Mouse (Mus musculus) stomach, embryonic 15.5 days (tissue): Measurements from ENCODE around the gene Pi4k2a. TPM values are rescaled to one million over a fixed set of nuclear protein-coding genes. Genes with fewer than 3 reads are reported as not detected.

Source experiments
- ATAC-seq: fragments of 200-750 bp; cut with Nextera tagmentation; 2 replicates; pipeline ENCODE4 v1.8.0; 2017; ENCODE audit warnings: low read depth, moderate number of reproducible peaks, moderate TSS enrichment; ENCODE audit not compliant: insufficient read depth, low FRiP score
- H3K27ac ChIP-seq: fragments of 300-500 bp; sonication (generic); 2 replicates; pipeline ENCODE4 v1.5.1; 2015; ENCODE audit warnings: mild to moderate bottlenecking, inconsistent platforms
- H3K27me3 ChIP-seq: fragments of 300-500 bp; sonication (generic); replicated peaks from 2 replicates; pipeline ENCODE4 v1.6.1; 2015; ENCODE audit warnings: inconsistent platforms
- H3K36me3 ChIP-seq: fragments of 300-500 bp; sonication (generic); 2 replicates; pipeline ENCODE4 v1.6.1; 2015; ENCODE audit warnings: inconsistent platforms
- H3K4me1 ChIP-seq: fragments of 300-500 bp; sonication (generic); 2 replicates; pipeline ENCODE4 v1.6.1; 2015; ENCODE audit warnings: inconsistent platforms
- H3K4me2 ChIP-seq: fragments of 300-500 bp; sonication (generic); 2 replicates; pipeline ENCODE4 v1.6.1; 2015; ENCODE audit warnings: mild to moderate bottlenecking, inconsistent platforms
- H3K4me3 ChIP-seq: fragments of 300-500 bp; sonication (generic); replicated peaks from 2 replicates; pipeline ENCODE4 v1.5.1; 2015; ENCODE audit warnings: inconsistent platforms
- H3K9ac ChIP-seq: fragments of 300-500 bp; sonication (generic); 2 replicates; pipeline ENCODE4 v1.6.1; 2015; ENCODE audit warnings: inconsistent platforms
- H3K9me3 ChIP-seq: fragments of 300-500 bp; sonication (generic); 2 replicates; pipeline ENCODE4 v1.6.1; 2016; ENCODE audit warnings: inconsistent platforms
- WGBS: fragments of 180-500 bp; shearing (Covaris S2); methylation state at CpG from one replicate; pipeline ENCODE4 v1.1.7; 2015; 5-methylcytosine and 5-hydroxymethylcytosine counted together
- polyA plus RNA-seq: library from polyadenylated mRNA; unstranded; fragments of >200 nt; fragmentation: Nextera tagmentation; extraction: Ambion mirVana; gene quantifications from 2 replicates; pipeline ENCODE4 v1.2.1, GENCODE M21; 2015

The Pi4k2a gene
- polyA plus RNA-seq, 1 experiment from 2014 or later, result 22.0 TPM

- no peak overlapping the region for H3K4me3 ChIP-seq
- no peak overlapping the region for H3K4me2 ChIP-seq
- no peak overlapping the region for H3K9ac ChIP-seq
- H3K27me3 ChIP-seq, result no peaks in the 10 kb centered on the region
- H3K4me1 ChIP-seq, result no peaks in the 10 kb centered on the region
- WGBS, result 68% methylated on average over 5 of the region's 5 CpGs
- no peaks in the 10 kb centered on the region for H3K36me3 ChIP-seq
- no peaks in the 10 kb centered on the region for H3K9me3 ChIP-seq
- no peak overlapping the region for H3K27ac ChIP-seq
- no peak for ATAC-seq
Measured at GRCm38 (mm10) chr19:42139724-42140517, 49.7 kb downstream of the Pi4k2a start.

- no peak for ATAC-seq
Measured at GRCm38 (mm10) chr19:42141998-42142397, 51.7 kb downstream of the Pi4k2a start.

GRCm38 (mm10) chr19:42142757-42143156 is 52.5 kb downstream of the Pi4k2a start:
- Histone ChIP-seq H3K27me3 (no peaks in the 10 kb centered on the region), H3K9ac (no peak overlapping the region), H3K36me3 (no peaks in the 10 kb centered on the region), H3K9me3 (no peaks in the 10 kb centered on the region), H3K4me2 (no peak overlapping the region), H3K4me1 (peaks cover 3% of the 10 kb centered on the region), H3K4me3 (no peak overlapping the region), H3K27ac (no peak overlapping the region)
- ATAC-seq, result no peak
- WGBS, result 75% methylated on average over 2 of the region's 2 CpGs

More at GRCm38 (mm10) chr19:42141998-42142397, 51.7 kb downstream of the Pi4k2a start:
- H3K4me1 ChIP-seq, result peaks cover 2% of the 10 kb centered on the region
- WGBS, result 67% methylated on average over 3 of the region's 3 CpGs
- no peak overlapping the region for H3K4me3 ChIP-seq
- H3K9ac ChIP-seq, result no peak overlapping the region
- H3K27me3 ChIP-seq, result no peaks in the 10 kb centered on the region
- no peaks in the 10 kb centered on the region for H3K36me3 ChIP-seq
- H3K4me2 ChIP-seq, result no peak overlapping the region
- no peaks in the 10 kb centered on the region for H3K9me3 ChIP-seq
- no peak overlapping the region for H3K27ac ChIP-seq

- no peaks in the 10 kb centered on the region for H3K36me3 ChIP-seq
- H3K4me3 ChIP-seq, result no peak overlapping the region
- no peak overlapping the region for H3K9ac ChIP-seq
- ATAC-seq, result no peak
- no peaks in the 10 kb centered on the region for H3K27me3 ChIP-seq
- peaks cover 15% of the 10 kb centered on the region for H3K4me1 ChIP-seq
- H3K4me2 ChIP-seq, result no peak overlapping the region
- 49% methylated on average over 6 of the region's 6 CpGs for whole genome bisulfite sequencing
- no peaks in the 10 kb centered on the region for H3K9me3 ChIP-seq
- peak overlapping the region; percentile 42; the same call in 1 of the 2 replicates for H3K27ac ChIP-seq
Measured at GRCm38 (mm10) chr19:42144067-42144466, 53.8 kb downstream of the Pi4k2a start.

- WGBS, result 18% methylated on average over 8 of the region's 8 CpGs
- no peak for ATAC-seq
Measured at GRCm38 (mm10) chr19:42144541-42145167, 54.4 kb downstream of the Pi4k2a start.

GRCm38 (mm10) chr19:42145210-42145609 is 54.9 kb downstream of the Pi4k2a start:
- H3K27me3 ChIP-seq, result 0 out of 2 replicates have a peak, but pooled peaks cover 3% of the 10 kb centered on the region
- H3K27ac ChIP-seq, result peak overlapping the region; percentile 40; the same call in 1 of the 2 replicates
- 67% methylated on average over 4 of the region's 4 CpGs for WGBS
- H3K4me1 ChIP-seq, result peaks cover 23% of the 10 kb centered on the region
- ATAC-seq, result no peak
- no peaks in the 10 kb centered on the region for H3K36me3 ChIP-seq
- H3K9ac ChIP-seq, result no peak overlapping the region
- H3K4me3 ChIP-seq, result no peak overlapping the region
- no peaks in the 10 kb centered on the region for H3K9me3 ChIP-seq
- no peak overlapping the region for H3K4me2 ChIP-seq

More at GRCm38 (mm10) chr19:42144541-42145167, 54.4 kb downstream of the Pi4k2a start:
- peaks cover 21% of the 10 kb centered on the region for H3K4me1 ChIP-seq
- H3K9me3 ChIP-seq, result no peaks in the 10 kb centered on the region
- no peak overlapping the region for H3K4me2 ChIP-seq
- H3K27ac ChIP-seq, result peak overlapping the region; percentile 40
- 0 out of 2 replicates have a peak, but pooled peaks cover 3% of the 10 kb centered on the region for H3K27me3 ChIP-seq
- H3K4me3 ChIP-seq, result no peak overlapping the region
- no peaks in the 10 kb centered on the region for H3K36me3 ChIP-seq
- no peak overlapping the region for H3K9ac ChIP-seq

GRCm38 (mm10) chr19:42145731-42146130 is 55.5 kb downstream of the Pi4k2a start:
- no peak overlapping the region for H3K9ac ChIP-seq
- H3K36me3 ChIP-seq, result no peaks in the 10 kb centered on the region
- H3K4me2 ChIP-seq, result no peak overlapping the region
- WGBS, result 87% methylated on average over 2 of the region's 2 CpGs
- H3K27ac ChIP-seq, result no peak overlapping the region
- peaks cover 27% of the 10 kb centered on the region for H3K4me1 ChIP-seq
- ATAC-seq, result no peak
- H3K27me3 ChIP-seq, result 0 out of 2 replicates have a peak, but pooled peaks cover 3% of the 10 kb centered on the region
- no peak overlapping the region for H3K4me3 ChIP-seq
- H3K9me3 ChIP-seq, result no peaks in the 10 kb centered on the region

- H3K4me1 ChIP-seq, result peaks cover 32% of the 10 kb centered on the region
Measured at GRCm38 (mm10) chr19:42146276-42147010, 56.2 kb downstream of the Pi4k2a start.

GRCm38 (mm10) chr19:42147170-42147768 is 57.0 kb downstream of the Pi4k2a start, which contains the start of gene Marveld1:
Gene Marveld1, plus strand, starts transcription at chr19:42147400.
- peak within 1 kb of the TSS; percentile 74 for H3K4me3 ChIP-seq
- no peaks in the 10 kb centered on the region for H3K36me3 ChIP-seq
- peak within 1 kb of the TSS; percentile 80 for H3K9ac ChIP-seq
- ATAC-seq, result peak; percentile 70
- 0 out of 2 replicates have a peak, but pooled peaks cover 3% of the 10 kb centered on the region for H3K27me3 ChIP-seq
- H3K4me2 ChIP-seq, result peak within 1 kb of the TSS; percentile 84
- H3K4me1 ChIP-seq, result peaks cover 37% of the 10 kb centered on the region
- under 1% methylated on average over 48 of the region's 57 CpGs for WGBS
- no peaks in the 10 kb centered on the region for H3K9me3 ChIP-seq
- peak within 1 kb of the TSS; percentile 92 for H3K27ac ChIP-seq

More at GRCm38 (mm10) chr19:42146276-42147010, 56.2 kb downstream of the Pi4k2a start:
- Histone ChIP-seq H3K9me3 (no peaks in the 10 kb centered on the region), H3K36me3 (no peaks in the 10 kb centered on the region), H3K9ac (no peak overlapping the region), H3K4me3 (peak overlapping the region; percentile 74; the same call in 1 of the 2 replicates), H3K4me2 (peak overlapping the region; percentile 84), H3K27ac (peak overlapping the region; percentile 92), H3K27me3 (0 out of 2 replicates have a peak, but pooled peaks cover 3% of the 10 kb centered on the region)
- ATAC-seq, result no peak
- 87% methylated on average over 9 of the region's 9 CpGs for WGBS

GRCm38 (mm10) chr19:42147769-42148568 is 57.7 kb downstream of the Pi4k2a start:
- Histone ChIP-seq H3K4me2 (peak overlapping the region; percentile 84), H3K27me3 (0 out of 2 replicates have a peak, but pooled peaks cover 3% of the 10 kb centered on the region), H3K9me3 (no peaks in the 10 kb centered on the region), H3K9ac (peak overlapping the region; percentile 80), H3K4me3 (peak overlapping the region; percentile 74), H3K36me3 (no peaks in the 10 kb centered on the region), H3K27ac (peak overlapping the region; percentile 92), H3K4me1 (peaks cover 37% of the 10 kb centered on the region)
- ATAC-seq, result peak; percentile 13; the same call in 1 of the 2 replicates
- under 1% methylated on average over 63 of the region's 63 CpGs for WGBS
